Mouse (Mus musculus): Measurements from ENCODE around the gene Mapk1ip1l. TPM values are rescaled to one million over a fixed set of nuclear protein-coding genes. Genes with fewer than 3 reads are reported as not detected.

The Mapk1ip1l gene
- polyA plus RNA-seq, 1 experiment from 2014 or later: 27.0 TPM

- Histone ChIP-seq H3K4me2 (no peak overlapping the region), H3K27ac (replicated peaks) (no peak overlapping the region), H3K4me3 (replicated peaks) (no peak overlapping the region), H3K27me3 (no peaks in the 10 kb centered on the region), H3K9ac (no peak overlapping the region), H3K36me3 (replicated peaks) (no peaks in the 10 kb centered on the region), H3K9me3 (replicated peaks) (no peaks in the 10 kb centered on the region), H3K4me1 (replicated peaks) (peaks cover 21% of the 10 kb centered on the region)
- ATAC-seq (ENCODE audit: insufficient read depth): no peak
- WGBS (ENCODE audit: insufficient replicate concordance): 41% methylated on average over 2 of the region's 2 CpGs
Observed at GRCm38 (mm10) chr14:47361418-47361817, 63.4 kb downstream of the Mapk1ip1l start.

- H3K4me2 ChIP-seq: no peak overlapping the region
- no peak for ATAC-seq (ENCODE audit: insufficient read depth)
- 53% methylated on average over 9 of the region's 9 CpGs for WGBS (ENCODE audit: insufficient replicate concordance)
- H3K4me3 ChIP-seq (replicated peaks): no peak overlapping the region
- no peak overlapping the region for H3K9ac ChIP-seq
- H3K4me1 ChIP-seq (replicated peaks): peaks cover 26% of the 10 kb centered on the region
- no peaks in the 10 kb centered on the region for H3K36me3 ChIP-seq (replicated peaks)
- H3K27me3 ChIP-seq: no peaks in the 10 kb centered on the region
- H3K27ac ChIP-seq (replicated peaks): no peak overlapping the region
- H3K9me3 ChIP-seq (replicated peaks): no peaks in the 10 kb centered on the region
Observed at GRCm38 (mm10) chr14:47361899-47362298, 63.8 kb downstream of the Mapk1ip1l start.

- H3K9ac ChIP-seq: no peak overlapping the region
- H3K4me3 ChIP-seq (replicated peaks): 0 out of 2 replicates have a peak overlapping the region, but pooled peaks have one; percentile 3
- peak; percentile 61; the same call in 1 of the 2 replicates for ATAC-seq (ENCODE audit: insufficient read depth)
- no peaks in the 10 kb centered on the region for H3K27me3 ChIP-seq
- H3K4me1 ChIP-seq (replicated peaks): peaks cover 33% of the 10 kb centered on the region
- H3K36me3 ChIP-seq (replicated peaks): no peaks in the 10 kb centered on the region
- H3K9me3 ChIP-seq (replicated peaks): no peaks in the 10 kb centered on the region
- H3K4me2 ChIP-seq: peak overlapping the region; percentile 53
- WGBS (ENCODE audit: insufficient replicate concordance): 17% methylated on average over 21 of the region's 21 CpGs
- no peak overlapping the region for H3K27ac ChIP-seq (replicated peaks)
Observed at GRCm38 (mm10) chr14:47364742-47365449, 66.8 kb downstream of the Mapk1ip1l start.

- H3K4me3 ChIP-seq (replicated peaks): no peak overlapping the region
- no peaks in the 10 kb centered on the region for H3K9me3 ChIP-seq (replicated peaks)
- H3K36me3 ChIP-seq (replicated peaks): no peaks in the 10 kb centered on the region
- 13% methylated on average over 7 of the region's 7 CpGs for WGBS (ENCODE audit: insufficient replicate concordance)
- ATAC-seq (ENCODE audit: insufficient read depth): 0 out of 2 replicates have a peak, but pooled peaks have one; percentile 47
- H3K9ac ChIP-seq: no peak overlapping the region; the same call in 1 of the 2 replicates
- H3K27ac ChIP-seq (replicated peaks): no peak overlapping the region
- peaks cover 33% of the 10 kb centered on the region for H3K4me1 ChIP-seq (replicated peaks)
- no peak overlapping the region for H3K4me2 ChIP-seq
- H3K27me3 ChIP-seq: peaks cover 12% of the 10 kb centered on the region
Observed at GRCm38 (mm10) chr14:47366881-47367321, 68.8 kb downstream of the Mapk1ip1l start.

GRCm38 (mm10) chr14:47367461-47367860 is 69.4 kb downstream of the Mapk1ip1l start, which contains the start of gene Lgals3:
Gene Lgals3 (plus strand): TSS chr14:47367751.
- peaks cover 15% of the 10 kb centered on the region for H3K27me3 ChIP-seq
- H3K4me3 ChIP-seq (replicated peaks): no peak within 1 kb of the TSS
- no peaks in the 10 kb centered on the region for H3K36me3 ChIP-seq (replicated peaks)
- H3K9me3 ChIP-seq (replicated peaks): no peaks in the 10 kb centered on the region
- ATAC-seq (ENCODE audit: insufficient read depth): no peak
- no peak within 1 kb of the TSS; the same call in 1 of the 2 replicates for H3K9ac ChIP-seq
- H3K4me2 ChIP-seq: no peak within 1 kb of the TSS
- H3K27ac ChIP-seq (replicated peaks): no peak within 1 kb of the TSS
- WGBS (ENCODE audit: insufficient replicate concordance): 38% methylated on average over 9 of the region's 9 CpGs
- peaks cover 33% of the 10 kb centered on the region for H3K4me1 ChIP-seq (replicated peaks)

GRCm38 (mm10) chr14:47369741-47370140 is 71.7 kb downstream of the Mapk1ip1l start:
- Histone ChIP-seq H3K27ac (replicated peaks) (no peak overlapping the region), H3K4me2 (no peak overlapping the region), H3K4me3 (replicated peaks) (no peak overlapping the region), H3K9ac (no peak overlapping the region), H3K9me3 (replicated peaks) (no peaks in the 10 kb centered on the region), H3K27me3 (peaks cover 38% of the 10 kb centered on the region), H3K4me1 (replicated peaks) (peaks cover 41% of the 10 kb centered on the region), H3K36me3 (replicated peaks) (no peaks in the 10 kb centered on the region)
- no peak for ATAC-seq (ENCODE audit: insufficient read depth)
- WGBS (ENCODE audit: insufficient replicate concordance): 69% methylated on average over 5 of the region's 5 CpGs

GRCm38 (mm10) chr14:47370790-47371189 is 72.7 kb downstream of the Mapk1ip1l start:
- no peaks in the 10 kb centered on the region for H3K36me3 ChIP-seq (replicated peaks)
- H3K4me2 ChIP-seq: no peak overlapping the region
- no peak overlapping the region for H3K9ac ChIP-seq
- H3K4me1 ChIP-seq (replicated peaks): peaks cover 38% of the 10 kb centered on the region
- H3K9me3 ChIP-seq (replicated peaks): no peaks in the 10 kb centered on the region
- H3K27me3 ChIP-seq: peaks cover 45% of the 10 kb centered on the region
- no peak for ATAC-seq (ENCODE audit: insufficient read depth)
- WGBS (ENCODE audit: insufficient replicate concordance): 68% methylated on average over 3 of the region's 3 CpGs
- no peak overlapping the region for H3K4me3 ChIP-seq (replicated peaks)
- no peak overlapping the region for H3K27ac ChIP-seq (replicated peaks)

- no peak for ATAC-seq (ENCODE audit: insufficient read depth)
- H3K9me3 ChIP-seq (replicated peaks): no peaks in the 10 kb centered on the region
- peaks cover 29% of the 10 kb centered on the region for H3K4me1 ChIP-seq (replicated peaks)
- H3K9ac ChIP-seq: no peak overlapping the region
- H3K27me3 ChIP-seq: peaks cover 45% of the 10 kb centered on the region
- H3K4me3 ChIP-seq (replicated peaks): no peak overlapping the region
- no peaks in the 10 kb centered on the region for H3K36me3 ChIP-seq (replicated peaks)
- no peak overlapping the region for H3K27ac ChIP-seq (replicated peaks)
- WGBS (ENCODE audit: insufficient replicate concordance): 74% methylated on average over 6 of the region's 6 CpGs
- H3K4me2 ChIP-seq: no peak overlapping the region
Observed at GRCm38 (mm10) chr14:47371689-47372088, 73.6 kb downstream of the Mapk1ip1l start.

Other genes with a start within 250 kb of the Mapk1ip1l start
- gene Gch1, start 108.9 kb upstream of the Mapk1ip1l start, polyA plus RNA-seq (2015; fragmentation: Nextera tagmentation; extraction: Ambion mirVana): 4.5 and 4.9 TPM in 2 replicates
- 32.3 and 33.7 TPM in 2 replicates for gene Wdhd1, start 21.4 kb upstream of the Mapk1ip1l start, polyA plus RNA-seq (2015; fragmentation: Nextera tagmentation; extraction: Ambion mirVana)
- 2.0 and 2.5 TPM in 2 replicates for gene Socs4, start 21.3 kb upstream of the Mapk1ip1l start, polyA plus RNA-seq (2015; fragmentation: Nextera tagmentation; extraction: Ambion mirVana)
- gene Lgals3, start 69.5 kb downstream of the Mapk1ip1l start, polyA plus RNA-seq (2015; fragmentation: Nextera tagmentation; extraction: Ambion mirVana): 43.1 and 47.0 TPM in 2 replicates
- 50.8 and 51.3 TPM in 2 replicates for gene Dlgap5, start 120.1 kb downstream of the Mapk1ip1l start, polyA plus RNA-seq (2015; fragmentation: Nextera tagmentation; extraction: Ambion mirVana)
- gene Fbxo34, start 152.2 kb downstream of the Mapk1ip1l start, polyA plus RNA-seq (2015; fragmentation: Nextera tagmentation; extraction: Ambion mirVana): 40.4 and 46.5 TPM in 2 replicates

Measured in liver, embryonic 15.5 days (tissue).